Mouse (Mus musculus) granulocyte monocyte progenitor cell, adult 5-6 weeks (primary cell): ENCODE measurements around the gene Ccdc15. TPM values are rescaled to one million over a fixed set of nuclear protein-coding genes. Genes with fewer than 3 reads are reported as not detected.

Experiments used
- ATAC-seq: replicated peaks from 2 replicates; pipeline ENCODE4 v1.8.0; 2016; ENCODE audit warnings: mild to moderate bottlenecking, moderate TSS enrichment, inconsistent platforms; ENCODE audit not compliant: poor library complexity, severe bottlenecking
- total RNA-seq, 2 experiments: library from RNA; stranded (forward) in 1 of 2; stranded (reverse) in 1 of 2; fragments of 200-712, 200-1000 nt in 1 of 2; fragments of >200 nt in 1 of 2; fragmentation: Nextera tagmentation in 1 of 2; gene quantifications; 2 replicates each; pipeline ENCODE4 v1.2.3; 2014 to 2017

Ccdc15 gene
- total RNA-seq, 2 experiments from 2014 or later, result 11.7 to 13.3 TPM

DNA sequence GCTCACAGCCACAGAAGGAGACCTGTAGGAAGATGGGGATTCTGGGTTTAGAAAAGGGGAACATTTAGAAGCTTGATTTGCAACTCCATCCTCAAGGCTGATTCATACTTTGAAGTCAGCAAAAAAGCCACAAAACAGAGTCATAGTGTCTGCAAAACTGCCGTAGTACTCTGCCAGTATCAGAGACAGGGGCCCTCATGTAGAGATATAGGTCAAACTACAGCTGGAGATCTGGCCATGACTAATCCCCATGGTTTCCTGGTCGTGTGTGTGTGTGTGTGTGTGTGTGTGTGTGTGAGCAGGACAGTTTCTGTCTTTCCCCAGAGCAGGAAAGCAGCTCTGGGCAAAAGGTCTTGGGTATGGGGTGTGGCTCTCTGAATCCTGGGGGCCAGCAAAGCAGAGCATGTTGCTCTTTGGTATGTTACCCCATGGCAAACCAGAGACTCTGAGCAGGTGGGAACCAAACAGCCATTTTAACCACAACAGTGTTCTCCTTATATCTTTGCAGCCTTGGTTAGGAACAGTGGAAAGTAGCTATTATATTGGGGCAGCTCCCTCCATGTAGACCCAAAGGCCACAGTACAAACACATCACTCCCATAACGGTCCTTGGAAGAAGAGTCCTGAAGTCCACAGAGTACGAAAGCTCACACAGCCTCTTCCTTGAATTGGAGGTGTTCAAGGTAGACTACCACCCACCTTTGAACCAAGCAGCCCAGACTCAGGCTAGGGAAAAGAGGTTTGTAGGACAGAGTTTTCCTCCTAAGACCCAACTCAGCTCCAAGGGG, 112.1 kb downstream of the Ccdc15 start:
- peak; percentile 31 for ATAC-seq

DNA sequence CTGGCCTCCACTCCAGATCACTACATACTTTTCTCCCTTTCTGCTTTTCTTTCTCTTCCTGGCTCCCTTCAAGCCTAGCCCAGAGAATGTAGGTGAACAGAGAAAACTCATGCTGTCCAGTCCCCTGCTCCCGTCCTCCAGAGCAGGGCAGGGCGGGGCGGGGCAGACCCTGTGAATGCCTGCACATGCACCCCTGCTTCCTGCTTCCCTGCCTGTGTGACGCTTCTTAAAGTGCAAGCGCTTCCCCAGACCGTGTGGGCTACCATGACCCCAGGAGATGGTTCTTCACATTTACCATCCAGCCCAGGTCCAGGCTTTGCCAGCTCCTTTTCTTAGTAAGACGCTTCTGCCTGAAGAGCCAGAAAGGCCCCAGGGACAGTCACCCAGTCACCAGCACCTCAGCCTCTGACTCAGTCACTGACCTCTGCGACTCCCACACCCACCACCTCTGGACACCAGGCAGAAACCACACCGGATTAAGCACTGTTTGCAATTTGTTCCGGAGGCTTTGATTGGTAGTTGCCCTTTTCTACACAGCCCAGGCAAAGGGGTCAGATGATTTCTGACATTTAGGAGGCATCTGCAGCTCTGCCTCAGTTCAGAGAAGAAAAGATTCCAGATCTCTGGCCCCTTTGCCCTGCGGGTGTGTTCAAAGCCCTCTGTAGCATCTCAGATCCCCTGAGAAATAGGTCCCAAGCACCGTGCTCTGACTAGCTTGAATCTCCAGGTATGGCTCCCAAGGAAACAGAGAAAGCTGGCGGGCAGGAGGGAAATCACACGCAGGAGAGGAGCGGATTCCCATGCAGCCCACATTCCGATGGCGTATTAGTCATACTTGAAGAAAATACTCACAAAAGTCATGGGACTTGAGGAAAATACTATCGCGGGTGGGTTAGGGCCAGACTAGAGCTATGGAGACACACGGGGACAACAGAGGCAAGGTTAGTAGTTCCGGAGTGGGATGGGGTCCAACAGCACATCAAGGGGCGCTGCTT, 115.7 kb downstream of the Ccdc15 start:
- ATAC-seq, result no peak

DNA sequence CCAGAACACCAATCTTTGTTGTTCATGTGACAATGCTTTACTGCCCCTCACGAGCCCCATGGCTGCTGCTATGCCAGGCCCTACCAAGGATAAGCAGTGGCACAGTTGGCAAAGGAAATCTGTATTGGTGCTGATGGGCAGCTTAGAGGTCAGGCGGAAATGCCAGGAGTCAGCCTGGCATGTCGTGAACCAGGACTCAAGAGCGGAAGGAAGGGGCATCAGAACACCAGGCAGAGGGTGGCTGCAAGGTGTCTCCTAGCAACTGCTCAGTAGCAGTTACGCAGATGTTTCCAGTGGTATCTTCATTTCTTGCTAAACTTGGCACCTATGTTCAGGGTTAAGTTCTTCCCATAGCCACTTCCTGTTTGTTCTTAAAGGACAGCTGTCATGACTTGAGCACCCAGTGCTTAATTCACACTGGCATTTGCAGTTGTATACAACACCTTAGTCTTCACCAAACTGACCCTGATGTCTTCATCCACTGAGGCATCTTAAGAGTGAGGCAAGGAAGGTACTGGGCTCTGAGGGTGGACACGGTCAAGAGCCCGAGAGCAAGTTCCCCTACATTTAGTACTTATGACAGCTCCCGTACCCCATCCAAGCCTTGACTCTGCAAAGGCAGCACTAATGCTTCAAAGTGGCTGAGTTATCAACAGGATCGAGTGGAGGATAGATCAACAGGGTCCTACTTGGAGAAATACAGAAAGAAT, 117.6 kb downstream of the Ccdc15 start:
- ATAC-seq, result peak; percentile 61

DNA sequence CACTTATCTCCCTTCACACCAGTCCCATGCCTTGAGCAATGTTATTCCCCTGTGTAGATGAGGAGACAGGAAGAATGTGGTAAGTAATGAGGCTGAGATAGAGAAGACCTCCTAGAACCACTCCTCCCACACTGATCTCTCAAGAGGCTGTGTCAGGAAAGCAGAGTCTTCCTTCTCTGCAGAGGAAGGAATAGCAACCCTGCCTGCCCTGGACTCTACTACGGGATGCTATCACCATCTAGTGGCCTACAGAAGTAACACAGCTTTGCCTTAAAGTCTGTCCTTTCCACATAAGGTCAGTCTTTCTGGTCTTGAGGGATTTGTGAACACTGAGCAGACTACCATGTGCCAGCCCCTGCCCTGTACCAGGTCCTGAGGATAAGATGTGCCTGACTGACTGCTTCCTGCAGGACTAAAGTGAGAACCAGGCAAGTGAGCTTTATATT, 118.3 kb downstream of the Ccdc15 start:
- peak; percentile 90 for ATAC-seq

Other genes with a start within 250 kb of the Ccdc15 start
- not detected in 2 replicates for gene Pknox2, start 201.0 kb downstream of the Ccdc15 start, total RNA-seq (2014; fragmentation: Nextera tagmentation)
- not detected in 2 replicates for gene Pknox2, start 201.0 kb downstream of the Ccdc15 start, total RNA-seq (2017)
- gene Tmem218, start 140.2 kb downstream of the Ccdc15 start, total RNA-seq (2014; fragmentation: Nextera tagmentation), result 2.0 and 4.1 TPM in 2 replicates
- 1.9 and 4.2 TPM in 2 replicates for gene Tmem218, start 140.2 kb downstream of the Ccdc15 start, total RNA-seq (2017)
- 0.81 TPM in 1 of 2 replicates, not detected in the other for gene Slc37a2, start 92.7 kb downstream of the Ccdc15 start, total RNA-seq (2014; fragmentation: Nextera tagmentation)
- 0.34 and 0.52 TPM in 2 replicates for gene Slc37a2, start 92.7 kb downstream of the Ccdc15 start, total RNA-seq (2017)
- gene Hepacam, start 18.9 kb upstream of the Ccdc15 start, total RNA-seq (2014; fragmentation: Nextera tagmentation), result not detected in 2 replicates
- not detected in 2 replicates for gene Hepacam, start 18.9 kb upstream of the Ccdc15 start, total RNA-seq (2017)
- 0.30 TPM in 1 of 2 replicates, not detected in the other for gene Robo4, start 53.5 kb upstream of the Ccdc15 start, total RNA-seq (2014; fragmentation: Nextera tagmentation)
- gene Robo4, start 53.5 kb upstream of the Ccdc15 start, total RNA-seq (2017), result 0.04 TPM in 1 of 2 replicates, not detected in the other
- gene Robo3, start 84.8 kb upstream of the Ccdc15 start, total RNA-seq (2014; fragmentation: Nextera tagmentation), result 0.95 TPM in 1 of 2 replicates, not detected in the other
- 0.13 and 2.2 TPM in 2 replicates for gene Robo3, start 84.8 kb upstream of the Ccdc15 start, total RNA-seq (2017)
- gene Msantd2, start 140.9 kb upstream of the Ccdc15 start, total RNA-seq (2014; fragmentation: Nextera tagmentation), result 24.7 and 30.4 TPM in 2 replicates
- 20.6 and 31.1 TPM in 2 replicates for gene Msantd2, start 140.9 kb upstream of the Ccdc15 start, total RNA-seq (2017)
- not detected in 2 replicates for gene Esam, start 179.6 kb upstream of the Ccdc15 start, total RNA-seq (2014; fragmentation: Nextera tagmentation)
- not detected in 2 replicates for gene Esam, start 179.6 kb upstream of the Ccdc15 start, total RNA-seq (2017)
- gene Vsig2, start 190.8 kb upstream of the Ccdc15 start, total RNA-seq (2014; fragmentation: Nextera tagmentation), result 3.1 TPM in 1 of 2 replicates, not detected in the other
- not detected in 2 replicates for gene Vsig2, start 190.8 kb upstream of the Ccdc15 start, total RNA-seq (2017)
- 4.3 and 12.5 TPM in 2 replicates for gene Nrgn, start 204.5 kb upstream of the Ccdc15 start, total RNA-seq (2014; fragmentation: Nextera tagmentation)
- 1.2 and 1.9 TPM in 2 replicates for gene Nrgn, start 204.5 kb upstream of the Ccdc15 start, total RNA-seq (2017)
- gene Siae, start 207.3 kb upstream of the Ccdc15 start, total RNA-seq (2014; fragmentation: Nextera tagmentation), result 11.0 and 16.9 TPM in 2 replicates
- gene Siae, start 207.3 kb upstream of the Ccdc15 start, total RNA-seq (2017), result 10.3 and 10.8 TPM in 2 replicates